Mouse (Mus musculus) small intestine, adult 2 months (tissue): ENCODE data around the gene Foxn2.

ENCODE experiments used
- CTCF ChIP-seq: fragments of 200-500 bp; IDR thresholded peaks from 2 replicates; pipeline ENCODE4 v1.5.1; 2012; ENCODE audit warnings: low read depth, mild to moderate bottlenecking, control low read depth, inconsistent platforms, low read length, moderate library complexity, mixed read lengths; ENCODE audit not compliant: insufficient replicate concordance, insufficient read length; ENCODE audit errors: extremely low read depth
- POLR2A ChIP-seq: fragments of 200-500 bp; IDR thresholded peaks from 2 replicates; pipeline ENCODE4 v1.6.1; 2012; ENCODE audit warnings: low read depth, mild to moderate bottlenecking, control low read depth, inconsistent platforms, low read length, moderate library complexity

DNA sequence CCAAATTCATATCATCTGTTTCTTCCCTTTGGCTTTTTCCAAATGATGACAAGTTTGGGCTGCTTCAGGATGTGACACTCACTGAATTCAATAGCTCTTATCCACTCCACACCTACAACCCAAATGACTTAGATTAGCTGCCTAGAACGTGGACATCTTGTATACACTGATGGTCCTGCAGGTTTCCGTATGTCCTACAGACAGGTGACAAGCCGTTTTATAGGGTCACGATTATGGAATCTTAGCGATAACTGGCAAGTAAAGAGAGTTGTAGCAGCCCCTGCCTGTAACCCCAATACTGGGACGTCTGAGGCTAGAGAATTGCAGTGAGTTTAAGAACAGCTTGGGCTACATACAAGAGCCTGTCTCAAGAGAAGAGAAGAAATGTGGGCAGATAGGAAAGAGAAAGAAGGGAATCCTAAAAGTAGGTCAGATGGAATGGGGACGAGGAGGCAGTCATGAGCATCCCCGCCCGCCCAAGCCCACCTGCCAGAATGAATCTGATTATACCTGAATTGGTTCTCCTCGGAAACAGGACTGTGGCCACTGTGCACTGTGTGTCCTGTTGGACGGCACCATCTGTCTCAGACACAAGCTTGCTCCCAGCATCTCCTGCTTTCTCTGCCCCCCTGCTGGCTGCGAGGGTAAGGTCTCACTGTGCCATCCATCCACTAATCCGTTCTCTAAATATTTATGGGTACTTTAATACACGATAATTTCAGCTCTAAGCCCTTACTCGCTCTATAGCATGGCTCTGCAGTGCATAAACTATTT lies 39.6 kb upstream of the Foxn2 start:
- TF ChIP-seq POLR2A = no peak
- TF ChIP-seq CTCF = no peak
